8 mouse cellular contexts compared by ENCODE assay signal in the genomic region with DNA sequence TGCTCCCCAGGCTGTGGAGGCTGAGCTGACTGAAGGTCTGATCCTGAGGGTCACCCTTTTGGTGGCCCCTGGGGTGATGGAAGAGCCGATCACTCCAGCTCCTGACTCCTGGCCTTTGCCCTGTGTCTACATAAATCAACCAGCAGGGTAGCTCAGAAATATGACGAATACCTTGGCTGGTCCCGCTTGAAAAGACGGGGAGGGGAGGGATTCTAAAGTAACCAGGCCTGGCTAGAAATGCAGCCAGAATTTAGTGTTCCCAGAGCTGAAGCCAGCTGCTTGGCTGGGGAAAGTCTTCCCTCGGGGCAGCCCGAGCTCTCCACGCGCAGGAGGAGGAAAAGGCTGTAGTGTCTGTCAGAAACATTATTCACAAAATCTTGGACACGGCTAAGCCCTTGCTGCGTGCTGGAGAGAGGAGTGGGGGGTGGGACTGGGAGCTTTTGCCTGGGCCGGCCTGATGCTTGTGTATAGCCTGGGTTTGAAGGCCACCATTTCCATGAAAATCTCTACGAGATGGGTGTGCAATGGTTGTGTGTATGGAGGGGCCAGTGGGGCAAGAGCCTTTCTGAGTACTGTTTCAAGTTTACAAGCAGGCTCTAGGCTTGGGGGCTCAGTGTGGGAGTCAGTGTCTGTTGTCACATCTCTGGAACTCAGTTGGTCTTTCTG. TPM values are rescaled to one million over a fixed set of nuclear protein-coding genes. Genes with fewer than 3 reads are reported as not detected.
DNase-seq lines count a peak whose midpoint lies in the region; ATAC-seq and TF ChIP-seq lines count a peak whose summit lies in the region.

No protein-coding gene starts in this region.

- H3K4me2 ChIP-seq in embryonic facial prominence, embryonic 11.5 days (ENCODE audit: low read depth, low read length), result no peak overlapping the region
- no peak overlapping the region for H3K4me2 ChIP-seq in intestine, postnatal 0 days (replicated peaks; ENCODE audit: low read depth)
- no peak overlapping the region for H3K4me2 ChIP-seq in midbrain, embryonic 16.5 days (ENCODE audit: low read length)

- peaks cover 7% of the 10 kb centered on the region for H3K4me1 ChIP-seq in embryonic facial prominence, embryonic 11.5 days (ENCODE audit: control insufficient read depth, insufficient read depth, low read length)
- no peaks in the 10 kb centered on the region for H3K4me1 ChIP-seq in intestine, postnatal 0 days (replicated peaks; ENCODE audit: control insufficient read depth, insufficient read depth, low read length)
- H3K4me1 ChIP-seq in midbrain, embryonic 16.5 days (ENCODE audit: control insufficient read depth, insufficient read depth, low read length), result peaks cover 9% of the 10 kb centered on the region

- peak overlapping the region; percentile 75 for H3K27ac ChIP-seq in embryonic facial prominence, embryonic 11.5 days (replicated peaks; ENCODE audit: low read depth, low read length)
- H3K27ac ChIP-seq in intestine, postnatal 0 days (ENCODE audit: low read depth, low read length), result peak overlapping the region; percentile 75
- peak overlapping the region; percentile 14; the same call in 1 of the 2 replicates for H3K27ac ChIP-seq in midbrain, embryonic 16.5 days (ENCODE audit: low read length)

- H3K36me3 ChIP-seq in embryonic facial prominence, embryonic 11.5 days (replicated peaks; ENCODE audit: control insufficient read depth, insufficient read depth, low read depth, low read length), result no peaks in the 10 kb centered on the region
- H3K36me3 ChIP-seq in intestine, postnatal 0 days (ENCODE audit: control insufficient read depth, insufficient read depth), result no peaks in the 10 kb centered on the region
- H3K36me3 ChIP-seq in midbrain, embryonic 16.5 days (ENCODE audit: control insufficient read depth, insufficient read depth, low read length), result no peaks in the 10 kb centered on the region

- H3K4me3 ChIP-seq in embryonic facial prominence, embryonic 11.5 days (ENCODE audit: low read depth, low read length), result no peak overlapping the region
- no peak overlapping the region for H3K4me3 ChIP-seq in intestine, postnatal 0 days (ENCODE audit: low read depth, low read length)
- no peak overlapping the region for H3K4me3 ChIP-seq in midbrain, embryonic 16.5 days (ENCODE audit: low read depth, low read length)

- DNase-seq in frontal cortex, adult 2 months (ENCODE audit: extremely low spot score in 1 of 2, low spot score in 1 of 2), result no peak
- peak; percentile 63 for DNase-seq in embryonic facial prominence, embryonic 11.5 days (ENCODE audit: low spot score)
- peak; percentile 83 for DNase-seq in heart, adult 8-10 months (ENCODE audit: low spot score)
- DNase-seq in spleen, adult 18-20 months, result no peak
- no peak for DNase-seq in frontal cortex, postnatal 25 days (ENCODE audit: low spot score in 2 of 2)

- H3K9me3 ChIP-seq in embryonic facial prominence, embryonic 11.5 days (replicated peaks; ENCODE audit: control insufficient read depth, low read length), result no peaks in the 10 kb centered on the region
- no peaks in the 10 kb centered on the region for H3K9me3 ChIP-seq in intestine, postnatal 0 days (ENCODE audit: control insufficient read depth)
- no peaks in the 10 kb centered on the region for H3K9me3 ChIP-seq in midbrain, embryonic 16.5 days (replicated peaks; ENCODE audit: control insufficient read depth, low read length, poor library complexity, severe bottlenecking)

- TF ChIP-seq CTCF in intestine, postnatal 0 days (IDR thresholded peaks at IDR 0.05; ENCODE audit: low read depth), result 0 out of 2 replicates have a peak, but pooled peaks have one; percentile 9

- no peaks in the 10 kb centered on the region for H3K27me3 ChIP-seq in embryonic facial prominence, embryonic 11.5 days (ENCODE audit: control insufficient read depth, insufficient read depth, low read length)
- H3K27me3 ChIP-seq in intestine, postnatal 0 days (replicated peaks; ENCODE audit: control insufficient read depth, insufficient read depth, low read length), result no peaks in the 10 kb centered on the region
- H3K27me3 ChIP-seq in midbrain, embryonic 16.5 days (ENCODE audit: control insufficient read depth, insufficient read depth, low read depth, low read length), result no peaks in the 10 kb centered on the region; the same call in 1 of the 2 replicates

- WGBS in embryonic facial prominence, embryonic 11.5 days, result 9% methylated on average over 12 of the region's 12 CpGs
- WGBS in intestine, postnatal 0 days, result 29% methylated on average over 12 of the region's 12 CpGs
- WGBS in midbrain, embryonic 16.5 days, result 9% methylated on average over 12 of the region's 12 CpGs

- ATAC-seq in frontal cortex, adult (ENCODE audit: low TSS enrichment), result peak; percentile 23; the same call in 1 of the 2 replicates
- peak; percentile 40 for ATAC-seq in embryonic facial prominence, embryonic 11.5 days (replicated peaks; ENCODE audit: insufficient number of reproducible peaks, low FRiP score, low TSS enrichment, low read depth)
- peak; percentile 34; the same call in 1 of the 2 replicates for ATAC-seq in intestine, postnatal 0 days
- peak; percentile 70 for ATAC-seq in midbrain, embryonic 16.5 days

- H3K9ac ChIP-seq in embryonic facial prominence, embryonic 11.5 days (replicated peaks; ENCODE audit: low read length), result peak overlapping the region; percentile 23; the same call in 1 of the 2 replicates
- no peak overlapping the region for H3K9ac ChIP-seq in intestine, postnatal 0 days (ENCODE audit: low read depth, low read length)
- H3K9ac ChIP-seq in midbrain, embryonic 16.5 days (ENCODE audit: low read depth, low read length), result no peak overlapping the region

RNA-seq across cellular contexts. Expression of gene Angptl1, which starts 57.2 kb away (rescaled TPM):
- polyA plus RNA-seq in frontal cortex, adult 2 months (2012; rRNA removed), result 1.4 and 1.9 TPM in 2 replicates
- polyA plus RNA-seq in embryonic facial prominence, embryonic 11.5 days (2014; fragmentation: Nextera tagmentation; extraction: Ambion mirVana), result 12.2 and 12.5 TPM in 2 replicates
- total RNA-seq in heart, adult 8-10 months (2022), result 1 to 10 TPM; 2.7 to 4.6 (median 3.0) TPM
- 18.8 and 20.9 TPM in 2 replicates for polyA plus RNA-seq in intestine, postnatal 0 days (2015; fragmentation: Nextera tagmentation; extraction: Ambion mirVana)
- polyA plus RNA-seq in midbrain, embryonic 16.5 days (2015; fragmentation: Nextera tagmentation; extraction: Ambion mirVana), result 0.44 and 0.86 TPM in 2 replicates

Comparison
In these comparisons a context has a peak if more than half of its experiments do, and no peak if none do; other contexts are left out.
1. DNase-seq: peak in embryonic facial prominence, embryonic 11.5 days (single experiment) and heart, adult 8-10 months (single experiment); none in frontal cortex, adult 2 months (0 of 2), spleen, adult 18-20 months (0 of 2) and frontal cortex, postnatal 25 days (0 of 2).
2. H3K27ac ChIP-seq: peak in every context shown above with its lines; median percentile 75 in embryonic facial prominence, embryonic 11.5 days; 75 in intestine, postnatal 0 days; 14 in midbrain, embryonic 16.5 days.
3. Peak in every context shown above with its lines, with median percentiles within 50 percentile points of each other: ATAC-seq.